Mouse (Mus musculus): ENCODE data around the gene Eif3l. TPM values are rescaled to one million over a fixed set of nuclear protein-coding genes. Genes with fewer than 3 reads are reported as not detected.

Eif3l gene
- polyA plus RNA-seq, 1 experiment from 2014 or later: 199 TPM

- H3K9ac ChIP-seq (ENCODE audit: low read depth, low read length): no peak overlapping the region
- peak overlapping the region; percentile 50; the same call in 1 of the 2 replicates for H3K27ac ChIP-seq
- TF ChIP-seq CTCF (IDR thresholded peaks at IDR 0.05; ENCODE audit: low read depth): no peak
These were observed 55.8 kb downstream of the Eif3l start for GRCm38 (mm10) chr15:79130782-79131181.

DNA sequence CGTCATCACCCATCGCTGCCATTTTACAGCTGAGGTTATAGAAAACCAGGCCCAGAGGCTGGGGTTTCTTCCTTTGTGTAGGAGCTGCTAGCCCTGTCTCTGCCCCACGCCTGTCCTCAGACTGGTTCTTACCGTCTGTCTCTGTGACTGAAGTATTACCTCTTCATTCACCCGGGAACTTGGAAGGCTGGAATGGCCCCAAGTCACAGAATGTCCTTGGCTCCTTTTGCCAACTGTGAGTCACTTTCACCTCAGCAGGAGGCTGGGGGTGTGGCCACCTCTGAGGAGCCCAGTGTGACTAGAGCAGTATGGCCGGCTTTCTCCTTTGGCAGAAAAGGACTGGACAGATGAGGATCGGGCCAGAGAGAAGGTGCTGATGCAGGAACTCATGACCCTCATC lies 56.5 kb downstream of the Eif3l start:
- no peak for ATAC-seq (replicated peaks; ENCODE audit: low FRiP score, low read depth)
- Histone ChIP-seq H3K27ac (peak overlapping the region; percentile 50; the same call in 1 of the 2 replicates), H3K36me3 (ENCODE audit: insufficient read depth, low read length) (peaks cover 55% of the 10 kb centered on the region), H3K27me3 (ENCODE audit: insufficient read depth, low read length) (no peaks in the 10 kb centered on the region), H3K9ac (ENCODE audit: low read depth, low read length) (no peak overlapping the region), H3K4me3 (replicated peaks; ENCODE audit: low read depth, low read length) (no peak overlapping the region), H3K4me2 (ENCODE audit: low read length) (no peak overlapping the region), H3K9me3 (replicated peaks; ENCODE audit: low read length) (no peaks in the 10 kb centered on the region), H3K4me1 (replicated peaks; ENCODE audit: insufficient read depth, low read length) (peaks cover 13% of the 10 kb centered on the region; the same call in 1 of the 2 replicates)
- DNase-seq (ENCODE audit: low spot score): no peak
- WGBS: 68% methylated on average over 7 of the region's 7 CpGs
- no peak for TF ChIP-seq CTCF (IDR thresholded peaks at IDR 0.05; ENCODE audit: low read depth)

More at GRCm38 (mm10) chr15:79130782-79131181, 55.8 kb downstream of the Eif3l start:
- H3K27me3 ChIP-seq (ENCODE audit: insufficient read depth, low read length): no peaks in the 10 kb centered on the region
- peaks cover 13% of the 10 kb centered on the region; the same call in 1 of the 2 replicates for H3K4me1 ChIP-seq (replicated peaks; ENCODE audit: insufficient read depth, low read length)
- no peak overlapping the region for H3K4me2 ChIP-seq (ENCODE audit: low read length)
- no peak overlapping the region for H3K4me3 ChIP-seq (replicated peaks; ENCODE audit: low read depth, low read length)
- no peak for DNase-seq (ENCODE audit: low spot score)
- ATAC-seq (replicated peaks; ENCODE audit: low FRiP score, low read depth): no peak
- no peaks in the 10 kb centered on the region for H3K9me3 ChIP-seq (replicated peaks; ENCODE audit: low read length)
- WGBS: 80% methylated on average over 10 of the region's 10 CpGs
- H3K36me3 ChIP-seq (ENCODE audit: insufficient read depth, low read length): peaks cover 60% of the 10 kb centered on the region

- Histone ChIP-seq H3K27me3 (ENCODE audit: insufficient read depth, low read length) (no peaks in the 10 kb centered on the region), H3K36me3 (ENCODE audit: insufficient read depth, low read length) (peaks cover 40% of the 10 kb centered on the region), H3K27ac (no peak overlapping the region; the same call in 1 of the 2 replicates), H3K4me2 (ENCODE audit: low read length) (no peak overlapping the region), H3K9me3 (replicated peaks; ENCODE audit: low read length) (no peaks in the 10 kb centered on the region), H3K4me3 (replicated peaks; ENCODE audit: low read depth, low read length) (no peak overlapping the region), H3K4me1 (replicated peaks; ENCODE audit: insufficient read depth, low read length) (peaks cover 13% of the 10 kb centered on the region; the same call in 1 of the 2 replicates), H3K9ac (ENCODE audit: low read depth, low read length) (no peak overlapping the region)
- DNase-seq (ENCODE audit: low spot score) (no peak), ATAC-seq (replicated peaks; ENCODE audit: low FRiP score, low read depth) (no peak)
- no peak for TF ChIP-seq CTCF (IDR thresholded peaks at IDR 0.05; ENCODE audit: low read depth)
- 61% methylated on average over 6 of the region's 6 CpGs for WGBS
These were observed 58.2 kb downstream of the Eif3l start for GRCm38 (mm10) chr15:79133191-79133661.

DNA sequence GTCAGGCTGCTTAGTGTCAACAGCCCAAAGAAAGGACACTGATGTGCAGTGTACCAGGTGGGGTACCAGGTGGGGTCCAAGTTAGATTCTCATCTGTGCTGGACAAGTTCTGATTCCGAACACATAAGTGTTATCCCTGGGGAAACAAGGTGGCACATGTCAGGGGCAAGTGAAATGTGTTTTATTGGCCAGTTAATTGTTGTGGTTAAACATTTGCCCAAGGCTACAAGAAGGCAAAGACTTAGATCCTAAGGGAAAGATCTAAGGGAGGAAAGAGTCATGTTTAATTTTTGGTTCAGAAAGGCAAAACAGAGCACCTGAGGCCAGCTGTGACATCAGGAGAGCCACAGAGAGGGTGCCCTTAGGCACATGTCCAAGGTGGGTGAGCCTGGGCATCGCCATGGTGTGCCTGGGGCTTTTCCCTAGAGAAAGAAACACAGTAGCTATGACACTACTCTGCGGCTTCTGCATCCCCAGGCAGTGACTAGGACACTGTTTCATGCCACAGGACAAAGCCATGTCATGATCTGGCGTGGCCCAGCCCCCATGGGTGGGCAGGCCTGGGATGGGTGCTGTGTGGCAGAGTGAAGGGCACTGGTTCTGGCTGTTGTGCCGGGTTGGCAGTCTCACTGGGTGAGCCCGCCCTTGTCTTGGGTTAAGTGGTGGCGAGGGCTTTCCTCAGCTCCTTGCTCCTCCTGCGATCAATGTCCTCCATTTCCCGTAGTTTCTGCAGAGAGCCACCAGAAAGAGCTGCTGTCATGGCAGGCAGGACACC lies 59.7 kb downstream of the Eif3l start:
- no peaks in the 10 kb centered on the region for H3K9me3 ChIP-seq (replicated peaks; ENCODE audit: low read length)
- no peak for TF ChIP-seq CTCF (IDR thresholded peaks at IDR 0.05; ENCODE audit: low read depth)
- no peak for ATAC-seq (replicated peaks; ENCODE audit: low FRiP score, low read depth)
- H3K27ac ChIP-seq: peak overlapping the region; percentile 42; the same call in 1 of the 2 replicates
- no peak overlapping the region for H3K4me3 ChIP-seq (replicated peaks; ENCODE audit: low read depth, low read length)
- H3K4me2 ChIP-seq (ENCODE audit: low read length): no peak overlapping the region
- no peaks in the 10 kb centered on the region for H3K27me3 ChIP-seq (ENCODE audit: insufficient read depth, low read length)
- no peak overlapping the region for H3K9ac ChIP-seq (ENCODE audit: low read depth, low read length)
- H3K4me1 ChIP-seq (replicated peaks; ENCODE audit: insufficient read depth, low read length): peaks cover 13% of the 10 kb centered on the region; the same call in 1 of the 2 replicates
- no peak for DNase-seq (ENCODE audit: low spot score)
- WGBS: 83% methylated on average over 9 of the region's 9 CpGs
- H3K36me3 ChIP-seq (ENCODE audit: insufficient read depth, low read length): peaks cover 36% of the 10 kb centered on the region; the same call in 1 of the 2 replicates

GRCm38 (mm10) chr15:79135332-79135731 lies 60.4 kb downstream of the Eif3l start:
- DNase-seq (ENCODE audit: low spot score): no peak
- Histone ChIP-seq H3K27me3 (ENCODE audit: insufficient read depth, low read length) (no peaks in the 10 kb centered on the region), H3K9ac (ENCODE audit: low read depth, low read length) (no peak overlapping the region), H3K36me3 (ENCODE audit: insufficient read depth, low read length) (peaks cover 29% of the 10 kb centered on the region; the same call in 1 of the 2 replicates), H3K27ac (peak overlapping the region; percentile 42; the same call in 1 of the 2 replicates), H3K4me2 (ENCODE audit: low read length) (no peak overlapping the region), H3K4me1 (replicated peaks; ENCODE audit: insufficient read depth, low read length) (peaks cover 13% of the 10 kb centered on the region; the same call in 1 of the 2 replicates), H3K9me3 (replicated peaks; ENCODE audit: low read length) (no peaks in the 10 kb centered on the region), H3K4me3 (replicated peaks; ENCODE audit: low read depth, low read length) (no peak overlapping the region)
- 67% methylated on average over 9 of the region's 9 CpGs for WGBS
- no peak for ATAC-seq (replicated peaks; ENCODE audit: low FRiP score, low read depth)
- no peak for TF ChIP-seq CTCF (IDR thresholded peaks at IDR 0.05; ENCODE audit: low read depth)

DNA sequence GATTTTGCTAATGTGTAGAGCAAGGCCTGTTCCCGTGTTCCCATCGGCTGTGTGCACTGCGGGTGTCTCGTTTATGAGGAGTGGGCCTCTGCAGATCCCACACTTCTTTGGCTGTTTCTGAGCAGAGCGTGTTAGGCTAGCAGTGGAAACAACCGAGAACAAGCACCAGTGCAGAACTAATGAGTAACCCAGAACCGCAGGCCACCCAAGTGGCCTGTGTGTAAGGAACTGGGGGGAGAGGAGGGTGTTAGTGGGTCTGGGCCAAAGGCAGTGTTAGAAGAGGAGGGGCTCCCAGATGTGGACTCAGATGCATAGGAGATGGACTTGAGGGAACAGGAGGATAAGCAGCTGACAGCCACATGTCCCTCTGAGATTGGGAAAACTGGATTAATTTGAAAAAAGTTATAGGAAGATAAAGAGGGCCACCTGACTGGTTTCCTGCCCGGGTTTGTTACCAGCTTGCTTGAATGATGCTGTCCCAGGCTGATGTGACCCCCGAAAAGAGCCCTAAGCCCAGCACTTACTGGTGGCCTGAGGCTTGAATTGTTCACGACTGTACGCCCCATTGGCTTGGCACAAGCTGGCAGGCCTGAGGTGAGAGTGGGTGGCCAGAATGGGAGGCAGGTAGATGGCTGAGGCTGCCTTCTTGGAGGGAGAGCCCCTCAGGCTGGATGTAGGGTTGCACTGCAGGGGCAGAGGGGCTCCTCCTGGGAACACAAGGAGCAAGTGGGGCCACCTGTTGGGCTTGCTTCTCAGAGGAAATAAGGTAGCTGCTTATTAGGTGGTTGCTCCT lies 61.0 kb downstream of the Eif3l start:
- Histone ChIP-seq H3K4me2 (ENCODE audit: low read length) (no peak overlapping the region), H3K9me3 (replicated peaks; ENCODE audit: low read length) (no peaks in the 10 kb centered on the region), H3K27me3 (ENCODE audit: insufficient read depth, low read length) (no peaks in the 10 kb centered on the region), H3K4me3 (replicated peaks; ENCODE audit: low read depth, low read length) (no peak overlapping the region), H3K4me1 (replicated peaks; ENCODE audit: insufficient read depth, low read length) (peaks cover 15% of the 10 kb centered on the region; the same call in 1 of the 2 replicates), H3K27ac (peak overlapping the region; percentile 42; the same call in 1 of the 2 replicates), H3K36me3 (ENCODE audit: insufficient read depth, low read length) (peaks cover 23% of the 10 kb centered on the region; the same call in 1 of the 2 replicates), H3K9ac (ENCODE audit: low read depth, low read length) (no peak overlapping the region)
- 42% methylated on average over 11 of the region's 11 CpGs for WGBS
- DNase-seq (ENCODE audit: low spot score): peak; percentile 44
- ATAC-seq (replicated peaks; ENCODE audit: low FRiP score, low read depth): no peak; the same call in 1 of the 2 replicates
- TF ChIP-seq CTCF (IDR thresholded peaks at IDR 0.05; ENCODE audit: low read depth): no peak
